Mouse (Mus musculus) intestine, embryonic 15.5 days (tissue): Measurements from ENCODE around the gene Kdm4b. TPM values are rescaled to one million over a fixed set of nuclear protein-coding genes. Genes with fewer than 3 reads are reported as not detected.

Source experiments
- ATAC-seq: fragments of 200-750 bp; cut with Nextera tagmentation; 2 replicates; pipeline ENCODE4 v1.8.0; 2017; ENCODE audit warnings: moderate TSS enrichment, moderate library complexity
- H3K27ac ChIP-seq: fragments of 300-500 bp; sonication (generic); 2 replicates; pipeline ENCODE4 v1.5.1; 2015; ENCODE audit warnings: mild to moderate bottlenecking, inconsistent platforms
- H3K27me3 ChIP-seq: fragments of 300-500 bp; sonication (generic); replicated peaks from 2 replicates; pipeline ENCODE4 v1.6.1; 2015; ENCODE audit warnings: inconsistent platforms
- H3K36me3 ChIP-seq: fragments of 300-500 bp; sonication (generic); 2 replicates; pipeline ENCODE4 v1.6.1; 2015; ENCODE audit warnings: inconsistent platforms
- H3K4me1 ChIP-seq: fragments of 300-500 bp; sonication (generic); replicated peaks from 2 replicates; pipeline ENCODE4 v1.6.1; 2015; ENCODE audit warnings: inconsistent platforms
- H3K4me2 ChIP-seq: fragments of 300-500 bp; sonication (generic); replicated peaks from 2 replicates; pipeline ENCODE4 v1.6.1; 2015; ENCODE audit warnings: mild to moderate bottlenecking, inconsistent platforms
- H3K4me3 ChIP-seq: fragments of 300-500 bp; sonication (generic); replicated peaks from 2 replicates; pipeline ENCODE4 v1.5.1; 2015; ENCODE audit warnings: inconsistent platforms
- H3K9ac ChIP-seq: fragments of 300-500 bp; sonication (generic); 2 replicates; pipeline ENCODE4 v1.6.1; 2015; ENCODE audit warnings: inconsistent platforms
- H3K9me3 ChIP-seq: fragments of 300-500 bp; sonication (generic); 2 replicates; pipeline ENCODE4 v1.6.1; 2016; ENCODE audit warnings: inconsistent platforms
- WGBS: fragments of 180-500 bp; shearing (Covaris S2); methylation state at CpG from one replicate; pipeline ENCODE4 v1.1.7; 2015; 5-methylcytosine and 5-hydroxymethylcytosine counted together
- polyA plus RNA-seq: library from polyadenylated mRNA; unstranded; fragments of >200 nt; fragmentation: Nextera tagmentation; extraction: Ambion mirVana; gene quantifications from 2 replicates; pipeline ENCODE4 v1.2.1, GENCODE M21; 2015

Kdm4b gene
- polyA plus RNA-seq, 1 experiment from 2014 or later = 25.1 TPM

GRCm38 (mm10) chr17:56405856-56406840 is 80.3 kb downstream of the Kdm4b start:
- no peak overlapping the region for H3K4me3 ChIP-seq
- H3K9ac ChIP-seq = no peak overlapping the region
- peaks cover 15% of the 10 kb centered on the region for H3K4me1 ChIP-seq
- H3K27me3 ChIP-seq = no peaks in the 10 kb centered on the region
- 84% methylated on average over 14 of the region's 14 CpGs for WGBS
- H3K36me3 ChIP-seq = peaks cover 19% of the 10 kb centered on the region
- no peak overlapping the region for H3K4me2 ChIP-seq
- H3K27ac ChIP-seq = peak overlapping the region; percentile 41; the same call in 1 of the 2 replicates
- no peak for ATAC-seq
- no peaks in the 10 kb centered on the region for H3K9me3 ChIP-seq

GRCm38 (mm10) chr17:56406878-56407277 is 81.0 kb downstream of the Kdm4b start:
- H3K4me1 ChIP-seq = peaks cover 15% of the 10 kb centered on the region
- no peak overlapping the region for H3K4me3 ChIP-seq
- H3K27me3 ChIP-seq = no peaks in the 10 kb centered on the region
- H3K36me3 ChIP-seq = peaks cover 14% of the 10 kb centered on the region
- 49% methylated on average over 4 of the region's 4 CpGs for WGBS
- H3K9me3 ChIP-seq = no peaks in the 10 kb centered on the region
- H3K4me2 ChIP-seq = no peak overlapping the region
- H3K27ac ChIP-seq = peak overlapping the region; percentile 41; the same call in 1 of the 2 replicates
- ATAC-seq = no peak
- H3K9ac ChIP-seq = no peak overlapping the region

GRCm38 (mm10) chr17:56407379-56407778 is 81.5 kb downstream of the Kdm4b start:
- 32% methylated on average over 8 of the region's 8 CpGs for WGBS
- H3K4me1 ChIP-seq = peaks cover 15% of the 10 kb centered on the region
- H3K36me3 ChIP-seq = peaks cover 14% of the 10 kb centered on the region
- no peaks in the 10 kb centered on the region for H3K9me3 ChIP-seq
- H3K4me3 ChIP-seq = no peak overlapping the region
- ATAC-seq = no peak
- H3K27ac ChIP-seq = 0 out of 2 replicates have a peak overlapping the region, but pooled peaks have one; percentile 14
- no peak overlapping the region for H3K4me2 ChIP-seq
- no peaks in the 10 kb centered on the region for H3K27me3 ChIP-seq
- 0 out of 2 replicates have a peak overlapping the region, but pooled peaks have one; percentile 13 for H3K9ac ChIP-seq

DNA sequence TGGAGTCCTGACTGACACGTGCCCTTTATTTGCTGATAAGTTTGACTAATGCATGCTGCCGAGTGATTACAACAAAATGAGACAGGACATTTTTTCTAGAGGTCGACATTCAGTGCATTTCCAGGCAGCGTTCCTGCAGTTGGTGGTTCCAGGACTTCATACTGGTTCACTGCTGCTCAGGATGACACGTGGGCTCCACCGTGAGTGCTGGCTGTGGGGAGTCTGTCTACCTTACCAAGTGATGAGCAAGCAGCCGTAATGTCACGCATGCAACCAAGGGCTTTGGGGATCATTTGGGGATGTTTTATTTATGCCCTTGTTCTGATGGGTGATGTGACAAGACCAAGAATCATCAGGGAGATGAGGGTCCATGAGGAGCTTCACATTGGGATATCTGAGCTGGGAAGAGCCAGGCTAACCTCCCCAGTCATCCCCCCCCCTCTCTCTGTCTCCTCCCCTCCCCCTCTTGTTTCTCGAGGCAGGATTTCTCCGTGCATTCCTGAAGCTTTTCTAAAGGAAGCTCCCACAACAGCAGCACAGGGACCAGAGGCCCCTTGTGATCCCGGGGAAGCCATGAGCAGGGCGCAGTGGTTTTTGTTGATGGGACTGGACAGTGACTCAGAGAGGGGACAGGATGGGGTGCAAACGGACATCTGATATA is 83.2 kb downstream of the Kdm4b start:
- H3K9me3 ChIP-seq = no peaks in the 10 kb centered on the region
- H3K4me1 ChIP-seq = peaks cover 15% of the 10 kb centered on the region
- no peak overlapping the region for H3K4me3 ChIP-seq
- H3K9ac ChIP-seq = no peak overlapping the region
- no peaks in the 10 kb centered on the region for H3K27me3 ChIP-seq
- no peak overlapping the region for H3K27ac ChIP-seq
- peaks cover 22% of the 10 kb centered on the region for H3K36me3 ChIP-seq
- no peak for ATAC-seq
- 46% methylated on average over 13 of the region's 13 CpGs for WGBS
- no peak overlapping the region for H3K4me2 ChIP-seq

GRCm38 (mm10) chr17:56409759-56410158 is 83.9 kb downstream of the Kdm4b start:
- Histone ChIP-seq H3K4me1 (peaks cover 15% of the 10 kb centered on the region), H3K27ac (no peak overlapping the region), H3K27me3 (no peaks in the 10 kb centered on the region), H3K36me3 (peaks cover 22% of the 10 kb centered on the region), H3K9me3 (no peaks in the 10 kb centered on the region), H3K4me2 (no peak overlapping the region), H3K4me3 (no peak overlapping the region), H3K9ac (no peak overlapping the region)
- WGBS = 29% methylated on average over 8 of the region's 8 CpGs
- ATAC-seq = peak; percentile 82

- no peak overlapping the region for H3K27ac ChIP-seq
- ATAC-seq = no peak
- peaks cover 31% of the 10 kb centered on the region for H3K36me3 ChIP-seq
- no peaks in the 10 kb centered on the region for H3K9me3 ChIP-seq
- peaks cover 15% of the 10 kb centered on the region for H3K4me1 ChIP-seq
- 95% methylated on average over 7 of the region's 7 CpGs for WGBS
- no peak overlapping the region for H3K9ac ChIP-seq
- no peak overlapping the region for H3K4me2 ChIP-seq
- no peak overlapping the region for H3K4me3 ChIP-seq
- H3K27me3 ChIP-seq = no peaks in the 10 kb centered on the region
Measured at GRCm38 (mm10) chr17:56411437-56411836, 85.6 kb downstream of the Kdm4b start.

GRCm38 (mm10) chr17:56413113-56413512 is 87.3 kb downstream of the Kdm4b start:
- no peaks in the 10 kb centered on the region for H3K27me3 ChIP-seq
- H3K9ac ChIP-seq = no peak overlapping the region
- WGBS = 84% methylated on average over 13 of the region's 13 CpGs
- no peak for ATAC-seq
- H3K4me2 ChIP-seq = no peak overlapping the region
- peaks cover 7% of the 10 kb centered on the region; the same call in 1 of the 2 replicates for H3K4me1 ChIP-seq
- H3K4me3 ChIP-seq = no peak overlapping the region
- no peak overlapping the region for H3K27ac ChIP-seq
- no peaks in the 10 kb centered on the region for H3K9me3 ChIP-seq
- H3K36me3 ChIP-seq = peaks cover 46% of the 10 kb centered on the region

DNA sequence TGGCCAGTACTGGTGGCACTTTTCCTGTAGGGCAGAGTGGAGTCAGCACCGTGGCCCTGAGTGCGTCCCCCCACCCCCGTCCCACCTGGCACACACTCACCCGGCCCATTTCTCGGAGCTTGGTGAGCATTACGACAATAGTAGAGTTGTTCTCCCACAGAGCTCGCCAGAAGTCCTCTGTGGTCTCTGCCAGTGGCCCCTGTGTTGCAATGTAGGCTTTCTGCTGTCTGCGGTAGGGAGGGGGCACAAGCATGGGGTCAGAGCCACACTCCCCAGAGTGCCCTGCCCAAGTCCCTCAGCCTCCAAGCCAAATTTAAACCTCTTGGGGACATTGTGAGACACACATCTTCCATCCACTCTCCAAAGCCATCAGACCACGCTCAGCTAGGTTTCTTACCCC is 88.9 kb downstream of the Kdm4b start:
- Histone ChIP-seq H3K4me1 (peaks cover 2% of the 10 kb centered on the region; the same call in 1 of the 2 replicates), H3K9me3 (no peaks in the 10 kb centered on the region), H3K4me2 (no peak overlapping the region), H3K36me3 (peaks cover 61% of the 10 kb centered on the region), H3K27me3 (no peaks in the 10 kb centered on the region), H3K4me3 (no peak overlapping the region), H3K27ac (no peak overlapping the region), H3K9ac (no peak overlapping the region)
- no peak for ATAC-seq
- WGBS = 90% methylated on average over 9 of the region's 9 CpGs

DNA sequence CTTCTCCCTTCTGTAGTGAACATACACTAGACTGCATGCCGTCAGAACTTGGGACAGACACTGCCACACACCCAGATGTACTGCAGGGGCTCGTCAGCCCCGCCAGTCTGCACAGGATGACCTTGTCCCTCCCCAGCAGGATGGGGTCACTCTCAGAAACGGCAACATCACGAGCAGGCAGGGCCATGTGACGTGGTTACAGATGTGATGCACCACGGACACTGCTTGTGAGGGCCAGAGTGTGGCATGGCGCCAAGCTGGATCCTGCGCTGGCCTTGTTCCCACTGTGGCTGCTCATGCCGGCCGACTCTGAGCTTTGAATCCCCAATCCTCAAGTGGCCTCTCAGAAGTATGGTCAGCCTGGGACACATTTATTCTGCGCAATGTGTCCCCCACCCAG is 92.4 kb downstream of the Kdm4b start:
- Histone ChIP-seq H3K9ac (no peak overlapping the region), H3K27ac (no peak overlapping the region), H3K36me3 (peaks cover 66% of the 10 kb centered on the region), H3K27me3 (no peaks in the 10 kb centered on the region), H3K4me3 (no peak overlapping the region), H3K9me3 (no peaks in the 10 kb centered on the region), H3K4me2 (no peak overlapping the region), H3K4me1 (no peaks in the 10 kb centered on the region)
- ATAC-seq = no peak
- WGBS = 81% methylated on average over 12 of the region's 12 CpGs

DNA sequence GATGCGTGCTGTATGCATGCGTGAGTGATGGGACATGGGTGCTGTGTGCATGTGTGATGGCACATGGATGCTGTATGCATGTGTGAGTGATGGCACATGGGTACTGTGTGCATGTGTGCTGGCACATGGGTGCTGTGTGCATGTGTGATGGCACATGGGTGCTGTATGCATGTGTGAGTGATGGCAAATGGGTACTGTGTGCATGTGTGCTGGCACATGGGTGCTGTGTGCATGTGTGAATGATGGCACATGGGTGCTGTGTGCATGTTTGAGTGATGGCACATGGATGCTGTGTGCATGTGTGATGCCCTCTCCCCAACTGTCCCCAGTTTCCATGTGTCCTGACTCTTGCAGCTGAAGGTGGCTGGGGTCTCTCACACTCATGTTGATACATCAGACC is 94.2 kb downstream of the Kdm4b start:
- Histone ChIP-seq H3K9me3 (no peaks in the 10 kb centered on the region), H3K4me3 (no peak overlapping the region), H3K27me3 (no peaks in the 10 kb centered on the region), H3K27ac (no peak overlapping the region), H3K36me3 (peaks cover 63% of the 10 kb centered on the region), H3K4me1 (peaks cover 4% of the 10 kb centered on the region; the same call in 1 of the 2 replicates), H3K9ac (no peak overlapping the region), H3K4me2 (no peak overlapping the region)
- no peak for ATAC-seq
- WGBS = 100% methylated on average over 2 of the region's 2 CpGs

- Histone ChIP-seq H3K27ac (peak overlapping the region; percentile 56), H3K4me3 (peak overlapping the region; percentile 52), H3K36me3 (peaks cover 37% of the 10 kb centered on the region), H3K9me3 (no peaks in the 10 kb centered on the region), H3K9ac (peak overlapping the region; percentile 61), H3K27me3 (no peaks in the 10 kb centered on the region), H3K4me1 (peaks cover 14% of the 10 kb centered on the region), H3K4me2 (peak overlapping the region; percentile 90)
- 15% methylated on average over 77 of the region's 77 CpGs for WGBS
- peak; percentile 93 for ATAC-seq
Measured at GRCm38 (mm10) chr17:56424726-56425583, 99.1 kb downstream of the Kdm4b start.

- Histone ChIP-seq H3K27ac (peak overlapping the region; percentile 56), H3K4me3 (peak overlapping the region; percentile 52), H3K9me3 (no peaks in the 10 kb centered on the region), H3K4me2 (peak overlapping the region; percentile 90), H3K9ac (peak overlapping the region; percentile 61), H3K4me1 (peaks cover 14% of the 10 kb centered on the region), H3K27me3 (no peaks in the 10 kb centered on the region), H3K36me3 (peaks cover 37% of the 10 kb centered on the region)
- WGBS = 1% methylated on average over 47 of the region's 47 CpGs
- peak; percentile 90 for ATAC-seq
Measured at GRCm38 (mm10) chr17:56425584-56425914, 99.7 kb downstream of the Kdm4b start.
